Mouse (Mus musculus): ENCODE data around the gene Pou2f1.

- TF ChIP-seq POLR2A (IDR thresholded peaks at IDR 0.05; ENCODE audit: extremely low read depth, insufficient read depth, low read length) (no peak), CTCF (IDR thresholded peaks at IDR 0.05; ENCODE audit: extremely low read depth, insufficient read depth, low read length) (no peak)
These were observed 40.7 kb downstream of the Pou2f1 start for GRCm38 (mm10) chr1:165961676-165962364.
